Mouse (Mus musculus): Measurements from ENCODE around the gene 1700030J22Rik.

GRCm38 (mm10) chr8:116994016-116994716 is 15.4 kb upstream of the 1700030J22Rik start:
- no peak for TF ChIP-seq CTCF (IDR thresholded peaks at IDR 0.05; ENCODE audit: low read depth)
- no peak for TF ChIP-seq EP300 (IDR thresholded peaks at IDR 0.05; ENCODE audit: low read depth)
